Mouse (Mus musculus) adrenal gland, postnatal 10 days (tissue): Measurements from ENCODE around the gene Uchl4. TPM values are rescaled to one million over a fixed set of nuclear protein-coding genes. Genes with fewer than 3 reads are reported as not detected.
A peak's percentile ranks its signal among the peaks of the same experiment; 100 is the strongest.
"Not testable (repeated sequence)": the region's sequence is repeated elsewhere in the genome, so short reads cannot be mapped to it uniquely, and the experiment has no call there.

Experiments
- DNase-seq: peaks from one replicate; pipeline ENCODE4 v3.0.0; 2021; ENCODE audit warnings: mixed read lengths
- total RNA-seq, 2 experiments: library from RNA; stranded (reverse); gene quantifications; 2 replicates each; pipeline ENCODE4 v1.2.3; 2021

Uchl4 gene
- total RNA-seq, 2 experiments from 2014 or later, result 1.9 to 3.1 TPM

- no peak for DNase-seq
Observed at GRCm38 (mm10) chr9:64231674-64232073, 3.3 kb upstream of the Uchl4 start.

GRCm38 (mm10) chr9:64232257-64232957, 2.6 kb upstream of the Uchl4 start:
- DNase-seq, result no peak

- no peak for DNase-seq
Observed at GRCm38 (mm10) chr9:64233656-64234055, 1.3 kb upstream of the Uchl4 start.

GRCm38 (mm10) chr9:64236056-64236455, 1.1 kb downstream of the Uchl4 start:
- DNase-seq, result no peak

GRCm38 (mm10) chr9:64240116-64240515, 5.1 kb downstream of the Uchl4 start:
- DNase-seq, result no peak

GRCm38 (mm10) chr9:64240681-64241080, 5.7 kb downstream of the Uchl4 start:
- DNase-seq, result no peak

- no peak for DNase-seq
Observed at GRCm38 (mm10) chr9:64242381-64242831, 7.4 kb downstream of the Uchl4 start.

GRCm38 (mm10) chr9:64249371-64249770, 14.4 kb downstream of the Uchl4 start:
- DNase-seq, result no peak

GRCm38 (mm10) chr9:64250111-64250730, 15.2 kb downstream of the Uchl4 start:
- no peak for DNase-seq

GRCm38 (mm10) chr9:64252591-64253020, 17.6 kb downstream of the Uchl4 start:
- DNase-seq, result no peak

- peak; percentile 100 for DNase-seq
Observed at GRCm38 (mm10) chr9:64253021-64253904, 18.3 kb downstream of the Uchl4 start, which contains the start of gene Map2k1. Gene Map2k1, minus strand, starts transcription at chr9:64253631.

GRCm38 (mm10) chr9:64255422-64255821, 20.4 kb downstream of the Uchl4 start:
- no peak for DNase-seq

GRCm38 (mm10) chr9:64256204-64256603, 21.2 kb downstream of the Uchl4 start:
- DNase-seq, result no peak

- no peak for DNase-seq
Observed at GRCm38 (mm10) chr9:64259906-64260305, 24.9 kb downstream of the Uchl4 start.

- no peak for DNase-seq
Observed at GRCm38 (mm10) chr9:64261023-64261422, 26.0 kb downstream of the Uchl4 start.

- DNase-seq, result no peak
Observed at GRCm38 (mm10) chr9:64264813-64265212, 29.8 kb downstream of the Uchl4 start.

GRCm38 (mm10) chr9:64267231-64267630, 32.2 kb downstream of the Uchl4 start:
- no peak for DNase-seq

- no peak for DNase-seq
Observed at GRCm38 (mm10) chr9:64268196-64268595, 33.2 kb downstream of the Uchl4 start.

- not testable (repeated sequence) for DNase-seq
Observed at GRCm38 (mm10) chr9:64268836-64269235, 33.8 kb downstream of the Uchl4 start.

- no peak for DNase-seq
Observed at GRCm38 (mm10) chr9:64271249-64271648, 36.2 kb downstream of the Uchl4 start.

- DNase-seq, result peak; percentile 62
Observed at GRCm38 (mm10) chr9:64272611-64273010, 37.6 kb downstream of the Uchl4 start.

- DNase-seq, result no peak
Observed at GRCm38 (mm10) chr9:64273757-64274156, 38.8 kb downstream of the Uchl4 start.

GRCm38 (mm10) chr9:64274291-64274690, 39.3 kb downstream of the Uchl4 start:
- no peak for DNase-seq
